30 mouse cellular contexts compared by ENCODE assay signal in genomic region chr5:101896784-101897183, GRCm38 (mm10).
A peak's percentile ranks its signal among the peaks of the same experiment; 100 is the strongest.
DNase-seq lines count a peak whose midpoint lies in the region; ATAC-seq and TF ChIP-seq lines count a peak whose summit lies in the region.
"Had no signal": no experiment of that assay in that cellular context is flagged by ENCODE, and none has a peak within 500 bp of the region (broad histone marks: within the 10 kb centered on the region; RNA-seq: fewer than 3 reads in every experiment).

No protein-coding gene starts in this region.

- peak; percentile 32 for DNase-seq in layer of hippocampus, adult 11-12 months (ENCODE audit: low spot score)
- no peak for DNase-seq in layer of hippocampus, postnatal 14 days (ENCODE audit: low spot score in 2 of 2)
- peak; percentile 94 to 97 for DNase-seq in cerebellum, adult 2 months
- DNase-seq in cerebellum, postnatal 14 days, result peak; percentile 95 to 97
- DNase-seq in limb, embryonic 10.5 days (ENCODE audit: low spot score), result no peak
- DNase-seq in lung, postnatal 10 days, result no peak
- no peak for DNase-seq in kidney, adult 8-10 months
- DNase-seq: adrenal gland, postnatal 10 days; forebrain, postnatal 0 days; gastrocnemius, postnatal 25 days; heart, adult 18-20 months; heart, postnatal 36 days; kidney, adult 2 months; kidney, postnatal 4 days; liver, embryonic 13.5 days; lung, adult 18-20 months; thymus, adult 2 months; thymus, postnatal 36 days had no signal

- 13% methylated on average over 11 of the region's 11 CpGs for WGBS in cerebellum, adult 2 months
- WGBS in limb, embryonic 10.5 days, result 95% methylated on average over 11 of the region's 11 CpGs

- peak overlapping the region; percentile 86 for H3K27ac ChIP-seq in cerebellum, adult 2 months (ENCODE audit: insufficient read depth, low read length)
- H3K27ac ChIP-seq in limb, embryonic 10.5 days, result no peak overlapping the region
- H3K27ac ChIP-seq: embryonic facial prominence, embryonic 10.5 days; embryonic facial prominence, embryonic 15.5 days; forebrain, embryonic 12.5 days; hindbrain, embryonic 12.5 days; hindbrain, postnatal 0 days; intestine, embryonic 15.5 days; kidney, postnatal 0 days; left cerebral cortex, adult 2 months; limb, embryonic 15.5 days; liver, embryonic 13.5 days; stomach, embryonic 15.5 days had no signal

- no peaks in the 10 kb centered on the region for H3K9me3 ChIP-seq in limb, embryonic 10.5 days (replicated peaks)
- H3K9me3 ChIP-seq: embryonic facial prominence, embryonic 10.5 days; embryonic facial prominence, embryonic 15.5 days; forebrain, embryonic 12.5 days; hindbrain, embryonic 12.5 days; intestine, embryonic 15.5 days; limb, embryonic 15.5 days; liver, embryonic 13.5 days; stomach, embryonic 15.5 days had no signal

- TF ChIP-seq POLR2A in cerebellum, adult 2 months (IDR thresholded peaks at IDR 0.05; ENCODE audit: borderline replicate concordance, insufficient read depth, low read length), result peak; percentile 36; the same call in 1 of the 2 replicates

- no peak overlapping the region for H3K4me3 ChIP-seq in cerebellum, adult 2 months (replicated peaks; ENCODE audit: insufficient read depth, low read depth, low read length)
- no peak overlapping the region for H3K4me3 ChIP-seq in limb, embryonic 10.5 days
- H3K4me3 ChIP-seq: embryonic facial prominence, embryonic 10.5 days; embryonic facial prominence, embryonic 15.5 days; forebrain, embryonic 12.5 days; hindbrain, embryonic 12.5 days; intestine, embryonic 15.5 days; left cerebral cortex, adult 2 months; limb, embryonic 15.5 days; liver, embryonic 13.5 days; stomach, embryonic 15.5 days had no signal

- no peaks in the 10 kb centered on the region for H3K27me3 ChIP-seq in cerebellum, adult 2 months (ENCODE audit: control insufficient read depth, insufficient read depth, low read length)
- H3K27me3 ChIP-seq in limb, embryonic 10.5 days (ENCODE audit: low read depth, poor library complexity, severe bottlenecking), result no peaks in the 10 kb centered on the region
- H3K27me3 ChIP-seq: embryonic facial prominence, embryonic 15.5 days; forebrain, embryonic 12.5 days; hindbrain, embryonic 12.5 days; intestine, embryonic 15.5 days; limb, embryonic 15.5 days; liver, embryonic 13.5 days; Patski; stomach, embryonic 15.5 days had no signal

- peak; percentile 80 for ATAC-seq in cerebellum, adult (ENCODE audit: insufficient number of reproducible peaks, low FRiP score, low TSS enrichment)
- ATAC-seq: forebrain, postnatal 0 days; hindbrain, postnatal 0 days; intestine, embryonic 15.5 days had no signal

- H3K36me3 ChIP-seq in limb, embryonic 10.5 days, result peaks cover 95% of the 10 kb centered on the region

- H3K4me1 ChIP-seq in cerebellum, adult 2 months (ENCODE audit: control insufficient read depth, insufficient read depth, low read length), result peaks cover 46% of the 10 kb centered on the region
- no peaks in the 10 kb centered on the region for H3K4me1 ChIP-seq in limb, embryonic 10.5 days
- H3K4me1 ChIP-seq: embryonic facial prominence, embryonic 10.5 days; embryonic facial prominence, embryonic 15.5 days; forebrain, embryonic 12.5 days; hindbrain, embryonic 12.5 days; intestine, embryonic 15.5 days; limb, embryonic 15.5 days; liver, embryonic 13.5 days; stomach, embryonic 15.5 days had no signal

- TF ChIP-seq CTCF in cerebellum, adult 2 months (IDR thresholded peaks at IDR 0.05; ENCODE audit: borderline replicate concordance, insufficient read depth, low read depth, low read length), result no peak

Comparison
In these comparisons a context has a peak if more than half of its experiments do, and no peak if none do; other contexts are left out.
1. DNase-seq: peak in layer of hippocampus, adult 11-12 months (single experiment), cerebellum, adult 2 months (2 of 2) and cerebellum, postnatal 14 days (2 of 2); none in layer of hippocampus, postnatal 14 days (0 of 2), limb, embryonic 10.5 days (single experiment), lung, postnatal 10 days (single experiment) and kidney, adult 8-10 months (0 of 2).